Mouse (Mus musculus): ENCODE measurements around the gene 1700021F05Rik.

1700021F05Rik gene

GRCm38 (mm10) chr10:43482021-43482420 is 58.8 kb downstream of the 1700021F05Rik start:
- DNase-seq (ENCODE audit: low spot score) = no peak

- DNase-seq (ENCODE audit: low spot score) = no peak
Measured at GRCm38 (mm10) chr10:43481179-43481578, 59.6 kb downstream of the 1700021F05Rik start.

GRCm38 (mm10) chr10:43480227-43480849 is 60.5 kb downstream of the 1700021F05Rik start:
- no peak for DNase-seq (ENCODE audit: low spot score)

- peak; percentile 52 for DNase-seq (ENCODE audit: low spot score)
Measured at GRCm38 (mm10) chr10:43479436-43480157, 61.2 kb downstream of the 1700021F05Rik start.

GRCm38 (mm10) chr10:43478751-43479435 is 61.9 kb downstream of the 1700021F05Rik start, which contains the start of gene Bend3:
Gene Bend3 (plus strand): TSS chr10:43478831.
- DNase-seq (ENCODE audit: low spot score) = peak; percentile 22

GRCm38 (mm10) chr10:43477865-43478681 is 62.7 kb downstream of the 1700021F05Rik start:
- no peak for DNase-seq (ENCODE audit: low spot score)

- no peak for DNase-seq (ENCODE audit: low spot score)
Measured at GRCm38 (mm10) chr10:43477459-43477858, 63.3 kb downstream of the 1700021F05Rik start.

- DNase-seq (ENCODE audit: low spot score) = no peak
Measured at GRCm38 (mm10) chr10:43475376-43475775, 65.4 kb downstream of the 1700021F05Rik start.
